Mouse (Mus musculus) G1E (cell line): ENCODE measurements around the gene Runx1. TPM values are rescaled to one million over a fixed set of nuclear protein-coding genes. Genes with fewer than 3 reads are reported as not detected.

ENCODE experiments used
- ATAC-seq: 2 replicates; pipeline ENCODE4 v1.8.0; 2016; ENCODE audit warnings: mild to moderate bottlenecking; ENCODE audit not compliant: insufficient number of reproducible peaks, poor library complexity, low FRiP score, severe bottlenecking; ENCODE audit errors: extremely low read depth
- DNase-seq: peaks from one replicate; pipeline ENCODE4 v3.0.0; 2012; ENCODE audit warnings: low spot score
- H3K27me3 ChIP-seq: 2 replicates; pipeline ENCODE4 v1.6.1; 2012; ENCODE audit warnings: mild to moderate bottlenecking, low read length, inconsistent platforms; ENCODE audit not compliant: insufficient read depth
- H3K36me3 ChIP-seq: replicated peaks from 2 replicates; pipeline ENCODE3; 2012; ENCODE audit warnings: mild to moderate bottlenecking, inconsistent platforms
- H3K4me1 ChIP-seq: 2 replicates; pipeline ENCODE4 v1.6.1; 2012; ENCODE audit warnings: low read depth, low read length, inconsistent platforms, mixed read lengths; ENCODE audit not compliant: insufficient read depth
- H3K4me3 ChIP-seq: 2 replicates; pipeline ENCODE4 v1.5.1; 2012; ENCODE audit warnings: low read depth, mild to moderate bottlenecking, inconsistent platforms, low read length, moderate library complexity, mixed read lengths
- H3K9me3 ChIP-seq: replicated peaks from 2 replicates; pipeline ENCODE4 v1.6.1; 2012; ENCODE audit warnings: inconsistent platforms
- CTCF ChIP-seq: IDR thresholded peaks from 2 replicates; pipeline ENCODE4 v1.5.1; 2012; ENCODE audit warnings: low read depth, low read length, inconsistent platforms, mixed read lengths
- GATA1 ChIP-seq: IDR thresholded peaks from 2 replicates; pipeline ENCODE4 v1.6.1; 2012; ENCODE audit warnings: borderline replicate concordance, low read length, inconsistent platforms, mixed read lengths
- GATA2 ChIP-seq: IDR thresholded peaks from 2 replicates; pipeline ENCODE4 v1.6.1; 2012; ENCODE audit warnings: low read depth, low read length, inconsistent platforms, borderline replicate concordance
- POLR2AphosphoS5 ChIP-seq: IDR thresholded peaks from 2 replicates; pipeline ENCODE4 v1.6.1; 2012; ENCODE audit warnings: low read depth, low read length, inconsistent platforms; ENCODE audit not compliant: insufficient replicate concordance
- TAL1 ChIP-seq: conservative IDR thresholded peaks from 2 replicates; pipeline ENCODE4 v1.6.1; 2012; ENCODE audit warnings: low read depth, low read length, inconsistent platforms, mixed read lengths
- polyA plus RNA-seq: library from polyadenylated mRNA; stranded (reverse); fragments of >175 nt; gene quantifications from 2 replicates; pipeline ENCODE4 v1.2.3, GENCODE M21; 2012
- total RNA-seq, 2 experiments: library from RNA; stranded (forward) in 1 of 2; stranded (reverse) in 1 of 2; fragments of 200-1000 nt in 1 of 2; fragments of >200 nt in 1 of 2; fragmentation: Nextera tagmentation in 1 of 2; gene quantifications; 2 replicates each; pipeline ENCODE4 v1.2.3; 2014 to 2017

Gene Runx1
- total and polyA plus RNA-seq, 3 experiments = 36.1 to 213 (median 158) TPM

DNA sequence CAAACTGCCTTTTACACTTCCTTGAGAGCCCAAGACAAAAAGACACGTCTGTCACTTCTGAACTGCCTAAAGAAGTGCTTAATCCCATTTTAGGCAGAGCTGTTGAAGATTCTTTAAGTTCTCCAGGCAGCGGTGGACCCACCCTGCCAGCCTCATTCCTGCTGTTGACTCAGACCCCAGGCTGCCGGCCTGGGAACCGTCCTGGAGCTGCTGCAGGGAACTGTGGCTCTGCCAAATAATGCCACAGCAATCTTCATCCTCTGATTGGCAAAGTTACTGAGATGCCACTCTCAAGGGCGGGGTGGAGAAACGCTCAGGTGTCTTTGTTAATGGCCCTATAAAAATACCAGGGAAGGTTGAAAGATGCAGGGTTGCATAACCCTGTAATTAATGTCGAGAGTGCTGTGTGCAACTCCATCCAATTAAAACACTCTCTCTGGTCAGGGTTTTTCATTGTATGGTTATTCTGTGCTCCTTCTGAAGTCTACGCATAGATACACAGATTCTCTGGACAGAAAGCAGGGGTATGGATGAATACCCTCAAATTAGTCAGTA lies 2.4 kb upstream of the Runx1 start:
- Histone ChIP-seq H3K36me3 (peaks cover 8% of the 10 kb centered on the region), H3K9me3 (no peaks in the 10 kb centered on the region), H3K4me3 (no peak overlapping the region), H3K27me3 (peaks cover 27% of the 10 kb centered on the region), H3K4me1 (peaks cover 46% of the 10 kb centered on the region)
- DNase-seq (no peak), ATAC-seq (no peak)
- TF ChIP-seq GATA2 (no peak), GATA1 (no peak), POLR2AphosphoS5 (no peak), CTCF (no peak), TAL1 (no peak)

DNA sequence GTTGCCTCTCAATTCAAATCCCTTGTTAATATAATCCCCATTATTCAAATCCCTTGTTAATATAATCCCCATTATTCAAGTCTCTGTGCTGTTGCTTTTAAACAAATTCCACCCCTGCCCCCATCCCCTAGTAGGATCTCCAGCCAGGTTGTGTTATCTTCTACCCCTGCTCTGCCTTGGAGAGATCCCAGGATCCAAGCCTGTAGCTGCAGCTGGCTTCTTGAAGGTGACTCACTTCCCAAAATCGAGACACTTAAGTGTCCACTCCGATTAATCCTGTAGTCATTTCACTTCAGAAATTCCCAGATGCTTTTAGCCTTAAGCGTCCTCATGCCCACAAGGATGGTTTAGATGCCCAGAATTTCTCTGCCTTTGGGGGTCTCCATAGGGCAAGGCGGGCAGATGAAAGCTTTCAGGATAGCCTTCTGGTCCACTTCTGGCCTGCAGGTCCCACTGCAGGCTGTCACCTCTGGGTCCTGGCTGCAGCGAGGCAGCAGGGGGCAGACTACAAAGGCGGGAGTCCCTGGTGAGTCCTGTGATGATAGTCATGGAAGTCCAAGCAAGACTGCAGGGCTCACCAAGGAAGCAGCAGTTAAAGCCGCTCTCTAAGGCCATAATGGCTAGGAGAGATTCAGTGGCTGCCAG lies 1.8 kb upstream of the Runx1 start:
- TF ChIP-seq GATA1 (no peak), CTCF (0 out of 2 replicates have a peak, but pooled peaks have one; percentile 5)

DNA sequence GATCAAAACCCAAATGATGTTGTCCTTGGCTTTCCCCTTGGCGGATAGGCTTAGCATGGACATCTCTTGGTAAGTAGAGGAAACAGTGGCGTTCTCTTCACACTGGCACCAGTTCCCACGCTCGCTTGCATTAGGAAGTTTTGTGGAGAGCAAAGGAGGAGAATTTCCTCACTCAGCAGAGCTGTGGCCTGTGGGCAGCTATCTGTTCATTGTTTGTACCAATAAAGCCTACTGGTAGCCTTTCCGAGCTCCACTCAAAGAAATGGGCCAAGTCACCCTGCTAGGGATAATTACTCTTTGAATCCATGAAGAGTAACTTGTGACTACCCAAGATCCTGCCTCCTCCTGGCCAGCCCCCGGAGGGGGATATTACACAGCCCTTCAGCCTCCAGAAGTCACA lies 734 bp upstream of the Runx1 start:
- Histone ChIP-seq H3K36me3 (peaks cover 20% of the 10 kb centered on the region), H3K4me1 (peaks cover 63% of the 10 kb centered on the region), H3K27me3 (peaks cover 16% of the 10 kb centered on the region), H3K9me3 (no peaks in the 10 kb centered on the region), H3K4me3 (no peak overlapping the region; the same call in 1 of the 2 replicates)
- TF ChIP-seq GATA2 = no peak
- no peak for TF ChIP-seq TAL1
- TF ChIP-seq POLR2AphosphoS5 = no peak
- no peak for TF ChIP-seq CTCF
- ATAC-seq (no peak), DNase-seq (no peak)

More for the DNA sequence above, 1.8 kb upstream of the Runx1 start:
- Histone ChIP-seq H3K4me3 (no peak overlapping the region), H3K4me1 (peaks cover 52% of the 10 kb centered on the region), H3K27me3 (peaks cover 21% of the 10 kb centered on the region), H3K9me3 (no peaks in the 10 kb centered on the region), H3K36me3 (peaks cover 14% of the 10 kb centered on the region)
- no peak for DNase-seq
- no peak for ATAC-seq

DNA sequence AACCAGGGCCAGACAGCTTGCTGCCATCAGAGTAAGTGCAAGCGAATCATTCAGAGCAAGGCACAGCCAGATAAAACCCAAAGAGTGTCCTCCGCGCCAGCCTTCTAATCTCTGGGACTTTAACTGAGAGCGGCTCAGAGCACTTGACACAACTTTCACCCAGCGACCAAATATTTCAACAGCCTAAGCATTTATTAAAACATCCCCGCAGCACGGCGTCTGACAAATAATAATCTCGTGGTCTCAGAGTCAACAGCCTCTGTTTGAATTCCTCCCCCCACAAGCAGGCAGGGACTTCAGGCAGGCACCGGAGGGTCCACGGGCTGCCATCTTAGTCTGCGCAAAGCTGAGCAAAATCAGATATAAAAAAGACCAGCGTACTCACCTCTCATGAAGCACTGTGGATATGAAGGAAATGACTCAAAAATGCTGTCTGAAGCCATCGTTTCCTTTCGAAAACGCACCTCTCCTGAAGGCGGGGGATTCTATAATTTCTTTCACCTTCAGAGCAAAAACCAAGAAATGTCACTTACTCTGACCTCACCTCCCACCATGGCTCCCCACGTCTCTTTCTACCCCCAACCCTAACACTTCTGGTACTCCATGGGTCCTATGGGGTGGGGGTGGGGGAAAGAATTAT lies 625 bp downstream of the Runx1 start:
- no peak for TF ChIP-seq GATA1
- no peak for TF ChIP-seq TAL1
- TF ChIP-seq CTCF = no peak
- TF ChIP-seq GATA2 = no peak
- no peak for TF ChIP-seq POLR2AphosphoS5
- ATAC-seq (no peak), DNase-seq (no peak)
- Histone ChIP-seq H3K27me3 (peaks cover 3% of the 10 kb centered on the region; the same call in 1 of the 2 replicates), H3K4me1 (peaks cover 71% of the 10 kb centered on the region), H3K36me3 (peaks cover 34% of the 10 kb centered on the region), H3K4me3 (peak overlapping the region; percentile 78), H3K9me3 (no peaks in the 10 kb centered on the region)

DNA sequence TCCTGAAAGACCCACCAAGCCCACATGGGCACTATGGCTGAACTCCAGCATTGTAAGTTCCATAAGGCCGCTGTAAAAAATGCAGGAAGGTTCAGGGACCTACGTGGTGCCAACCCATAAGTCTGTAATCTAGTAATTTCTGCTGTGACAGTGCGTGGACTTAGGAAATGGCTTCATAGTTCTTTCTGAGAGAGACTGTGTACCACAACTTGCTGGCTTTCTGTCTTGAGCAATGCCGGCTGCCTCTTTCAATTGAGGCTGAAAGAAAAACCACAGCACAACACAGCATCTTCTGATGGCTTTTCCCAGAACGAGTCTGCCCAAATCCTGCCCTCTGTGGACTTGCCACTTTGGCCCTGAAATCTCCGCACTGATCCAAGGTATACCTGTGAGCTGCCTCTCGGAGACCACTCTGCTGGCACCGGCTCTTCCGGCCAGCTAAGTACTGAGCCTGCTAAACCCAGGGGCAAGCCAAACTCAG lies 1.2 kb downstream of the Runx1 start:
- Histone ChIP-seq H3K4me3 (peak overlapping the region; percentile 78), H3K27me3 (no peaks in the 10 kb centered on the region), H3K36me3 (peaks cover 39% of the 10 kb centered on the region), H3K9me3 (no peaks in the 10 kb centered on the region), H3K4me1 (peaks cover 76% of the 10 kb centered on the region)
- no peak for DNase-seq
- TF ChIP-seq CTCF = no peak
- no peak for TF ChIP-seq TAL1
- no peak for TF ChIP-seq POLR2AphosphoS5
- no peak for TF ChIP-seq GATA1
- no peak for TF ChIP-seq GATA2
- ATAC-seq = no peak

DNA sequence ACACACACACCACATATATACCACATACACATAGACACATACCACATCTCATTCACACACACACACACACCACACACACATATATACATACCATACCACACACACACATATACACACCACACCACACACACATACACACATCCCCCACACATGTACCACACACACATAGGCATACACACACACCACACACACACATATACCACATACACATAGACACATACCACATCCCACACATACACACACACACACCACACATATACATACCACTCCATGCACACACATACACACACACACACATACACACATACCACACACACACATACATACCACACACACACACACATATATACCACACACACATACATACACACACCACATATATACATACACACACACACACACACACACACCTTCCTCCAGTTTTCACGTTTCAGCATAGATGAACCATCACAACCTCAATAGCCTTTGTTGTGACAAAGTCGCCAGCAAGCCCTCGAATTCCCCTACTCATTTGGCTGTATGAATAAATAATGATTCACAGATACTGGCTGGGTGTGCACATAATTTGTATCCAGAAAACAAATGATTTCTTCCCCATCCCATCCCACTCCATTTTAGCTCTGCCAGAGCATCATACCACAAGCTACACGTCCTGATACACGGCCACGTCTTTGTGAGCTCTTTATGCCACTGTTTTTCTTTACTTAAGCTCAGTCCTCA lies 1.8 kb downstream of the Runx1 start:
- ATAC-seq (no peak), DNase-seq (no peak)
- Histone ChIP-seq H3K27me3 (no peaks in the 10 kb centered on the region), H3K4me1 (peaks cover 82% of the 10 kb centered on the region), H3K4me3 (peak overlapping the region; percentile 78), H3K36me3 (peaks cover 45% of the 10 kb centered on the region), H3K9me3 (no peaks in the 10 kb centered on the region)
- TF ChIP-seq POLR2AphosphoS5 = no peak
- TF ChIP-seq GATA1 = no peak
- TF ChIP-seq GATA2 = no peak
- no peak for TF ChIP-seq CTCF
- no peak for TF ChIP-seq TAL1
